Mouse (Mus musculus) lung, postnatal 0 days (tissue): Measurements from ENCODE around the gene Efna4.
A peak's percentile ranks its signal among the peaks of the same experiment; 100 is the strongest.

ENCODE experiments used
- CTCF ChIP-seq: IDR thresholded peaks from 2 replicates; pipeline ENCODE4 v1.5.1; 2016; ENCODE audit warnings: antibody characterized with exemption, mild to moderate bottlenecking
- EP300 ChIP-seq: IDR thresholded peaks from 2 replicates; pipeline ENCODE4 v1.6.1; 2016; ENCODE audit warnings: antibody characterized with exemption, mild to moderate bottlenecking, control low read depth

- TF ChIP-seq CTCF (peak; percentile 42), EP300 (no peak)
Measured at GRCm38 (mm10) chr3:89300514-89300913, 37.3 kb downstream of the Efna4 start.
